Mouse (Mus musculus): Measurements from ENCODE around the gene Lmod2.

GRCm38 (mm10) chr6:24601668-24602067 lies 4.1 kb downstream of the Lmod2 start:
- no peak for TF ChIP-seq POLR2A (IDR thresholded peaks at IDR 0.05; ENCODE audit: extremely low read depth, insufficient read depth, low read length)
- no peak for TF ChIP-seq CTCF (IDR thresholded peaks at IDR 0.05; ENCODE audit: extremely low read depth, insufficient read depth, low read length)

All from cortical plate, adult 2 months (tissue).